Mouse (Mus musculus) right cerebral cortex, postnatal 4 days (tissue): Measurements from ENCODE around the gene Setd6.

Experiments
- DNase-seq: peaks from one replicate; pipeline ENCODE4 v3.0.0-alpha.2; 2022

Gene Setd6

GRCm38 (mm10) chr8:95711029-95711428 is 4.7 kb upstream of the Setd6 start:
- no peak for DNase-seq

GRCm38 (mm10) chr8:95712395-95712794 is 3.3 kb upstream of the Setd6 start:
- no peak for DNase-seq

- DNase-seq = peak; percentile 68
Measured at GRCm38 (mm10) chr8:95713100-95714010, 2.3 kb upstream of the Setd6 start.

GRCm38 (mm10) chr8:95714367-95714766 is 1.3 kb upstream of the Setd6 start:
- DNase-seq = no peak

- DNase-seq = no peak
Measured at GRCm38 (mm10) chr8:95714837-95715413, 756 bp upstream of the Setd6 start.

- DNase-seq = no peak
Measured at GRCm38 (mm10) chr8:95716546-95717335, 1.1 kb downstream of the Setd6 start.

GRCm38 (mm10) chr8:95727625-95728024 is 11.9 kb downstream of the Setd6 start:
- DNase-seq = no peak

GRCm38 (mm10) chr8:95738596-95738995 is 22.9 kb downstream of the Setd6 start:
- DNase-seq = no peak

GRCm38 (mm10) chr8:95741732-95742131 is 26.1 kb downstream of the Setd6 start:
- DNase-seq = no peak

GRCm38 (mm10) chr8:95748028-95748427 is 32.3 kb downstream of the Setd6 start:
- no peak for DNase-seq

GRCm38 (mm10) chr8:95751924-95752323 is 36.2 kb downstream of the Setd6 start:
- DNase-seq = no peak

GRCm38 (mm10) chr8:95760323-95760722 is 44.6 kb downstream of the Setd6 start:
- DNase-seq = no peak

GRCm38 (mm10) chr8:95764133-95764532 is 48.5 kb downstream of the Setd6 start:
- DNase-seq = no peak
